Mouse (Mus musculus) limb, embryonic 14.5 days (tissue): ENCODE results near the gene Vwf. TPM values are rescaled to one million over a fixed set of nuclear protein-coding genes. Genes with fewer than 3 reads are reported as not detected.

Experiments used
- ATAC-seq: fragments of 200-750 bp; cut with Nextera tagmentation; 2 replicates; pipeline ENCODE4 v1.8.0; 2017; ENCODE audit warnings: low read depth, moderate number of reproducible peaks, moderate TSS enrichment; ENCODE audit not compliant: low FRiP score
- DNase-seq: peaks from one replicate; pipeline ENCODE4 v3.0.0-alpha.2; 2015; ENCODE audit warnings: low spot score
- H3K27ac ChIP-seq: fragments of 300-500 bp; sonication (generic); replicated peaks from 2 replicates; pipeline ENCODE4 v1.5.1; 2014; ENCODE audit warnings: low read depth, mild to moderate bottlenecking, low read length, moderate library complexity, mixed read lengths
- H3K27me3 ChIP-seq: fragments of 300-500 bp; sonication (generic); 2 replicates; pipeline ENCODE4 v1.6.1; 2014; ENCODE audit warnings: low read length, mixed read lengths; ENCODE audit not compliant: control insufficient read depth, insufficient read depth
- H3K36me3 ChIP-seq: fragments of 300-500 bp; sonication (generic); 2 replicates; pipeline ENCODE4 v1.6.1; 2014; ENCODE audit warnings: mild to moderate bottlenecking, low read length, moderate library complexity, mixed read lengths; ENCODE audit not compliant: control insufficient read depth, insufficient read depth
- H3K4me1 ChIP-seq: fragments of 300-500 bp; sonication (generic); 2 replicates; pipeline ENCODE4 v1.6.1; 2014; ENCODE audit warnings: antibody characterized with exemption, low read length, mixed read lengths; ENCODE audit not compliant: control insufficient read depth, insufficient read depth
- H3K4me2 ChIP-seq: fragments of 300-500 bp; sonication (generic); replicated peaks from 2 replicates; pipeline ENCODE4 v1.6.1; 2014; ENCODE audit warnings: low read depth, mild to moderate bottlenecking, low read length, moderate library complexity; ENCODE audit not compliant: severe bottlenecking
- H3K4me3 ChIP-seq: fragments of 300-500 bp; sonication (generic); replicated peaks from 2 replicates; pipeline ENCODE4 v1.5.1; 2014; ENCODE audit warnings: low read length
- H3K9ac ChIP-seq: fragments of 300-500 bp; sonication (generic); 2 replicates; pipeline ENCODE4 v1.6.1; 2014; ENCODE audit warnings: mild to moderate bottlenecking, low read depth, low read length, moderate library complexity; ENCODE audit not compliant: severe bottlenecking
- H3K9me3 ChIP-seq: fragments of 300-500 bp; sonication (generic); 2 replicates; pipeline ENCODE4 v1.6.1; 2016; ENCODE audit warnings: low read length; ENCODE audit not compliant: control insufficient read depth
- POLR2A ChIP-seq: fragments of 200-500 bp; IDR thresholded peaks from 2 replicates; pipeline ENCODE4 v1.8.0; 2012; ENCODE audit warnings: inconsistent platforms, mild to moderate bottlenecking, moderate library complexity, borderline replicate concordance; ENCODE audit not compliant: insufficient read depth, insufficient read length; ENCODE audit errors: extremely low read depth
- WGBS: fragments of 180-500 bp; shearing (Covaris S2); extraction: QIAGEN DNeasy Blood & Tissue Kit; methylation state at CpG from one replicate; pipeline ENCODE4 v1.1.7; 2014; 5-methylcytosine and 5-hydroxymethylcytosine counted together
- polyA plus RNA-seq, 2 experiments: library from polyadenylated mRNA; depleted of rRNA in 1 of 2; stranded (reverse) in 1 of 2; unstranded in 1 of 2; fragments of >200 nt; fragmentation: Nextera tagmentation in 1 of 2; extraction: Ambion mirVana in 1 of 2; gene quantifications; 2 replicates each; pipeline versions ENCODE4 v1.2.1 to v1.2.3; 2012 to 2014

The Vwf gene
- polyA plus RNA-seq, 2 experiments, result 11.2 to 12.0 TPM

DNA sequence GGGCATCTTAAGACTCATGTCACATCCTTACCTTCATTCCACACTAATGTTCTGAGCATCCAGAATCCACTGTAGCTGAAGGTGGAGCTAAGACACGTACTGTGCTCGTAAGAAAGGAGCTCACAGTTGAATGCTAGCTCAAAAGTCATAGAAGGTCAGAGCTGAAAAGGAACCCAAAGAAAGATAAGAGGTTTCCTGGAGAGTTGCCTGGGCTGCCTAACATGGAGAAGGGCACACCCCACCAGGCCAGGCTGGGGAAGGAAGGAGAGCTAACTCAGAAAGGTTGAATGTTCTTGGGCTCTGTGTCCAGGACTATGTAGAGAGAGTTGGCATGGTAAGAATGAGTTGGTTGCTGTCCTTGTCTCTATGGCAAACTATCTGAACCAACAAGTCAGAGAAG lies 21.8 kb downstream of the Vwf start:
- Histone ChIP-seq H3K27me3 (no peaks in the 10 kb centered on the region), H3K9me3 (no peaks in the 10 kb centered on the region), H3K9ac (no peak overlapping the region), H3K4me1 (0 out of 2 replicates have a peak, but pooled peaks cover 7% of the 10 kb centered on the region), H3K27ac (no peak overlapping the region), H3K4me3 (no peak overlapping the region), H3K4me2 (no peak overlapping the region), H3K36me3 (no peaks in the 10 kb centered on the region)
- TF ChIP-seq POLR2A, result no peak
- DNase-seq (no peak), ATAC-seq (no peak)
- WGBS, result 85% methylated on average over 2 of the region's 2 CpGs

DNA sequence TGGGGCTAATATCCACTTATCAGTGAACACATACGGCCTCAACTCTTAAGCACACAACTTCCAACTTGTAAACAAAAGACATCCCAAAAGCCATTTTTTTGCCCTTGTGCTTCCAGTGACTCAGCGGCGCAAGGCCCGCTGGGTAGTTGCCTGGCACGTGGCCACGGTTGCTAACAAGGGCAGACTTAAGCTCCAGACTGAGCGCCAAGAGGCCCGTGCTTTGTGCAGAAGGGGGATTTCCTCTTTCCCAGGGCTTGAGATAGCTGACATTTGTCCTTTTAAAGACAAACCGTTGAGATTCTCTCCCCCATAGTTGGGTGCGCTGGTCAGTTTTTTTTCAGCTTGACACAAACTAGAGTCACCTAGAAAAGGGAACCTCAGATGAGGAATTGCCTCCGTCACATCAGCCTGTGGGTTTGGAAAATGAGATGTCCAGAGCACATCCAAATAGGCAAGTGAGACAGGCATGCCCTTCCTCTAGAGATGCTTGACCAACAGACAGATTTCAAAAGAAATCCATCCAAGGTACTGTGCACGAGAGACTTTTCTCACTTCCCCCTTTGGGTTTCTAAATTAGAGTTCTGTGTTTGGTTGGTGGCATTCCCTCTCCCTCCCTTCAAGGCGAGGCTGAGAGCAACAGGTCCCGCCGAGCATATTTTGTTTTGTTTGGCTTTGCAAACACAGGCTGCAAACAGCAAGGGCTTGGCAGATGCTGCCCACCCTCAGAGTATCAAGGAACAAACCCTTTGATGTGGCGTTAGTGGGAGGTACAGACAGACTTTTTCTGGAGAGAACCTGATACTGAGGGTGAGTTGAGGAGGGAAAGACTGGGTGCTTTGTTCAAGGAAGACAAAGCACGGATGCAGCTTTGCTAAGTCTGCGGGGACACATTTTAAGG lies 26.0 kb downstream of the Vwf start:
- no peak for TF ChIP-seq POLR2A
- Histone ChIP-seq H3K4me2 (peak overlapping the region; percentile 48), H3K27me3 (no peaks in the 10 kb centered on the region), H3K9ac (peak overlapping the region; percentile 38), H3K27ac (peak overlapping the region; percentile 3), H3K4me3 (peak overlapping the region; percentile 25), H3K9me3 (no peaks in the 10 kb centered on the region), H3K4me1 (0 out of 2 replicates have a peak, but pooled peaks cover 9% of the 10 kb centered on the region), H3K36me3 (no peaks in the 10 kb centered on the region)
- ATAC-seq (0 out of 2 replicates have a peak, but pooled peaks have one; percentile 9), DNase-seq (peak; percentile 44)
- WGBS, result 42% methylated on average over 18 of the region's 18 CpGs

DNA sequence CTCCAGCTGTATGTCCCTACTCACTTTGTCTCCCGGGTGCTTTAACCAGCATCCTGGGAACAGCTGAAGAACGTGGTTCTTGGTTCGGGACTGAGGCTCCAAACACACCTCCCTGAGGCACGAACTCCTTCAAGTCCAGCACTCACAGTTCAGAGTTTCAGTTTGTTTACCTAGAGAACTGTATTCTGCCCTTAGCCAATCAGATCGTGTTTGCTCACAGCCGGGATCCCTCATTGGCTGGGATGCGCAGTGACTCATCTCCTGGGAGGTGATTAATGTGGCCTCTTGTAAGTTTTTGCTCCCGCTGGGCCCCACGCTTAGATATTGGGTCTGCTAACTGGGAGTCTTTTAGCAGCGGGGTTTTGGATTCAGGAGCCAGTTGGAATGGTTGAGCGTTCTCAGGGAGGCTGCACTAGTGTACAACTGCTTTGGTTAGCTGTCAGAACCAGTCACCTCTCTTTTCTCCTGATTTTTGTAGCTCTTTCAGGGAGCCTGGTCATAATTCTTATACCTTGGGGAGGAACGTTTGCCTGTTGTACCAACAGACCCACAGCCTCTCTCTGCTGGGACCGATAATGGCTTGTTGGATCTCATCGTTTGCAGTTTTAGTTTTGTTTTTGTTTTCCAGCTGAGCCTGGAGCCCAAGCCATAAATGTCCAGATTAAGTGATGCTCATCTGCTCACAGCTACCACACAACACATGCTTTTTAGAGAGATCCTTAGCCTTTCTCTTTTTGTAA lies 26.8 kb downstream of the Vwf start:
- Histone ChIP-seq H3K4me3 (peak overlapping the region; percentile 25), H3K9me3 (no peaks in the 10 kb centered on the region), H3K4me1 (peaks cover 9% of the 10 kb centered on the region; the same call in 1 of the 2 replicates), H3K27ac (peak overlapping the region; percentile 58), H3K9ac (peak overlapping the region; percentile 38), H3K4me2 (peak overlapping the region; percentile 48), H3K27me3 (no peaks in the 10 kb centered on the region), H3K36me3 (no peaks in the 10 kb centered on the region)
- WGBS, result 3% methylated on average over 14 of the region's 14 CpGs
- ATAC-seq (peak; percentile 95), DNase-seq (peak; percentile 89)
- TF ChIP-seq POLR2A, result 0 out of 2 replicates have a peak, but pooled peaks have one; percentile 12

DNA sequence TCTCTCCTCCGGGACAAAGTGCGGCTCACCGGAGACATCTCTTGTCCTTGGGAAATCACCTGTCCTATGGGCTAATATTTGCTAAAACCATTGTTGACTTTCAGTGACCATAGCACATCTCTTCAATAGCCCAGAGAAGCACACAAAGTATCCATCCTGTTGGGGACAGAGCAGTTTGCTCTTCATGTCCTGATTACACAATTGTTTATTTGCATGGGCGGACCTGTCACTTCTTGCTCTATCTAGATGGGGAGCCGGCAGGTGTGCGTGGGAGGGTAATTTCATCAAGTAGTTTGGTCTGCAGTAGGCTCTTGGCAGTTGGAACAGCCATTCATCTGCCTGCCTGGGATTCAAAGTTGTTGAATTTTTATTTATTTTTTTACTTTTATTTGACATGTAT lies 28.5 kb downstream of the Vwf start:
- H3K4me2 ChIP-seq, result no peak overlapping the region
- whole genome bisulfite sequencing, result 99% methylated on average over 6 of the region's 6 CpGs
- no peak for ATAC-seq

DNA sequence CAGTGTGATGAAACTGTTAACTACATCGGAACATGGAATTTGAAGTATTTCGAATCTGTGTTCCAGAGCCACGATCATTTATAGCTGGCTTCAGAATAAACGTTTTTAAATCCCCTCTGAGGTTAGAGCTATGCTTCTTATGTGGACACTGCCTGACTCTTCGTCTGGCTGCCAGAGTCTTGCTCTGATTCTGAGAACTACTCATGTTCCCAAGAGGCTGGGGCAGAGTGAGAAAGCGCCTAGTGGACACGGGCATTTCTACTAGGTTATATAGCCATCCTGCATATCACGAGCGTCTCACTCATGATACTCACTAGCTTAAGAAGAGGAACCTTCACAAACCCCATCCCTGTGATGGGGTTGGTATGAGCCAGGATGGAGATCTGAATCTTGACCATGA lies 30.7 kb downstream of the Vwf start:
- H3K27ac ChIP-seq, result no peak overlapping the region
- 68% methylated on average over 9 of the region's 9 CpGs for WGBS
- no peaks in the 10 kb centered on the region for H3K27me3 ChIP-seq
- no peak overlapping the region for H3K4me3 ChIP-seq
- no peak for TF ChIP-seq POLR2A
- ATAC-seq (no peak), DNase-seq (no peak)
- H3K36me3 ChIP-seq, result no peaks in the 10 kb centered on the region
- H3K9ac ChIP-seq, result no peak overlapping the region
- no peak overlapping the region for H3K4me2 ChIP-seq
- H3K4me1 ChIP-seq, result peaks cover 9% of the 10 kb centered on the region; the same call in 1 of the 2 replicates
- no peaks in the 10 kb centered on the region for H3K9me3 ChIP-seq

More for the DNA sequence above, 28.5 kb downstream of the Vwf start:
- Histone ChIP-seq H3K4me1 (peaks cover 9% of the 10 kb centered on the region; the same call in 1 of the 2 replicates), H3K36me3 (no peaks in the 10 kb centered on the region), H3K9ac (no peak overlapping the region), H3K4me3 (no peak overlapping the region), H3K27me3 (no peaks in the 10 kb centered on the region), H3K9me3 (no peaks in the 10 kb centered on the region), H3K27ac (no peak overlapping the region)
- no peak for DNase-seq
- TF ChIP-seq POLR2A, result no peak
